Mouse (Mus musculus) CH12.LX (cell line): Measurements from ENCODE around the gene Galnt6. TPM values are rescaled to one million over a fixed set of nuclear protein-coding genes. Genes with fewer than 3 reads are reported as not detected.
A peak's percentile ranks its signal among the peaks of the same experiment; 100 is the strongest.

Experiments used
- DNase-seq: peaks from one replicate; pipeline ENCODE4 v3.0.0-alpha.2; 2013; ENCODE audit errors: extremely low read depth
- H3K27ac ChIP-seq: 2 replicates; pipeline ENCODE4 v1.5.1; 2012; ENCODE audit warnings: low read depth, mild to moderate bottlenecking, control low read depth, moderate library complexity; ENCODE audit not compliant: insufficient read depth
- H3K27me3 ChIP-seq: replicated peaks from 2 replicates; pipeline ENCODE3; 2012; ENCODE audit warnings: inconsistent platforms
- H3K36me3 ChIP-seq, 2 experiments: replicated peaks in 1 of 2; 2 replicates each; pipeline versions ENCODE3 to v1.6.1; 2012; ENCODE audit warnings: inconsistent platforms in 1 of 2, low read length in 1 of 2, mild to moderate bottlenecking in 1 of 2, mixed read lengths in 1 of 2, moderate library complexity in 1 of 2; ENCODE audit not compliant: control insufficient read depth in 1 of 2, insufficient read depth in 1 of 2
- H3K4me1 ChIP-seq, 2 experiments: 2 replicates each; pipeline ENCODE4 v1.6.1; 2012; ENCODE audit warnings: inconsistent platforms in 1 of 2, moderate library complexity in 1 of 2; ENCODE audit not compliant: insufficient read depth in 2 of 2, control insufficient read depth in 1 of 2
- H3K4me2 ChIP-seq: 2 replicates; pipeline ENCODE4 v1.6.1; 2012; ENCODE audit warnings: low read depth, mild to moderate bottlenecking, control low read depth; ENCODE audit not compliant: poor library complexity, insufficient read depth, severe bottlenecking
- H3K4me3 ChIP-seq, 3 experiments: fragments of 150-350 bp in 1 of 3; sonication (generic) in 1 of 3; replicated peaks in 1 of 3; 2 replicates each; pipeline versions ENCODE3 to v1.5.1; 2011 to 2012; ENCODE audit warnings: low read depth in 2 of 3, low read length in 2 of 3, mild to moderate bottlenecking in 2 of 3, moderate library complexity in 2 of 3, control low read depth in 1 of 3, improper control_type of control experiment in 1 of 3, inconsistent platforms in 1 of 3, mixed read lengths in 1 of 3; ENCODE audit not compliant: poor library complexity in 1 of 3
- H3K79me2 ChIP-seq: replicated peaks from 2 replicates; pipeline ENCODE4 v1.6.1; 2012; ENCODE audit warnings: mild to moderate bottlenecking, moderate library complexity; ENCODE audit not compliant: control insufficient read depth, poor library complexity, insufficient read depth, severe bottlenecking; ENCODE audit errors: extremely low read depth
- H3K9ac ChIP-seq: 2 replicates; pipeline ENCODE4 v1.6.1; 2012; ENCODE audit warnings: low read depth, mild to moderate bottlenecking, control low read depth, moderate library complexity; ENCODE audit not compliant: insufficient read depth
- H3K9me3 ChIP-seq: replicated peaks from 2 replicates; pipeline ENCODE3; 2012; ENCODE audit warnings: low read length, inconsistent platforms, mixed read lengths
- CHD2 ChIP-seq: IDR thresholded peaks from 2 replicates; pipeline ENCODE4 v1.6.1; 2011; ENCODE audit warnings: low read length, improper control_type of control experiment
- CTCF ChIP-seq, 2 experiments: IDR thresholded peaks in 1 of 2; conservative IDR thresholded peaks in 1 of 2; 2 replicates each; pipeline ENCODE4 v1.5.1; 2011 to 2012; ENCODE audit warnings: low read depth in 2 of 2, low read length in 2 of 2, improper control_type of control experiment in 1 of 2, inconsistent platforms in 1 of 2, mild to moderate bottlenecking in 1 of 2, moderate library complexity in 1 of 2
- E2F4 ChIP-seq: IDR thresholded peaks from 2 replicates; pipeline ENCODE4 v1.6.1; 2011; ENCODE audit warnings: low read depth, low read length, improper control_type of control experiment; ENCODE audit not compliant: insufficient replicate concordance
- EP300 ChIP-seq: IDR thresholded peaks from 2 replicates; pipeline ENCODE4 v1.6.1; 2011; ENCODE audit warnings: low read length, improper control_type of control experiment
- ETS1 ChIP-seq: conservative IDR thresholded peaks from 2 replicates; pipeline ENCODE4 v1.6.1; 2012; ENCODE audit warnings: low read depth, mild to moderate bottlenecking, inconsistent platforms, low read length, improper control_type of control experiment, moderate library complexity
- HCFC1 ChIP-seq: IDR thresholded peaks from 2 replicates; pipeline ENCODE4 v1.6.1; 2012; ENCODE audit warnings: low read depth, mild to moderate bottlenecking, inconsistent platforms, low read length, improper control_type of control experiment
- JUND ChIP-seq: conservative IDR thresholded peaks from 2 replicates; pipeline ENCODE4 v1.6.1; 2011; ENCODE audit warnings: low read depth, low read length, improper control_type of control experiment
- MAFK ChIP-seq: IDR thresholded peaks from 2 replicates; pipeline ENCODE4 v1.6.1; 2011; ENCODE audit warnings: low read length, improper control_type of control experiment; ENCODE audit not compliant: insufficient replicate concordance
- MAZ ChIP-seq: IDR thresholded peaks from 2 replicates; pipeline ENCODE4 v1.6.1; 2012; ENCODE audit warnings: low read depth, mild to moderate bottlenecking, inconsistent platforms, low read length, improper control_type of control experiment, moderate library complexity
- MEF2A ChIP-seq: IDR thresholded peaks from 2 replicates; pipeline ENCODE4 v1.6.1; 2014; ENCODE audit warnings: low read depth, mild to moderate bottlenecking, inconsistent platforms, low read length, improper control_type of control experiment, borderline replicate concordance
- MXI1 ChIP-seq: IDR thresholded peaks from 2 replicates; pipeline ENCODE4 v1.6.1; 2011; ENCODE audit warnings: mild to moderate bottlenecking, low read depth, low read length, improper control_type of control experiment
- MYC ChIP-seq: IDR thresholded peaks from 2 replicates; pipeline ENCODE4 v1.6.1; 2011; ENCODE audit warnings: low read depth, mild to moderate bottlenecking, improper control_type of control experiment, low read length
- NELFE ChIP-seq: IDR thresholded peaks from 2 replicates; pipeline ENCODE4 v1.6.1; 2011; ENCODE audit warnings: low read depth, low read length, improper control_type of control experiment
- NRF1 ChIP-seq: IDR thresholded peaks from 2 replicates; pipeline ENCODE4 v1.6.1; 2014; ENCODE audit warnings: low read depth, mild to moderate bottlenecking, inconsistent platforms, low read length, improper control_type of control experiment, moderate library complexity
- POLR2A ChIP-seq: IDR thresholded peaks from 2 replicates; pipeline ENCODE4 v1.6.1; 2011; ENCODE audit warnings: low read depth, mild to moderate bottlenecking, improper control_type of control experiment, low read length
- POLR2AphosphoS2 ChIP-seq: IDR thresholded peaks from 2 replicates; pipeline ENCODE4 v1.6.1; 2011; ENCODE audit warnings: low read depth, low read length, improper control_type of control experiment
- RAD21 ChIP-seq: IDR thresholded peaks from 2 replicates; pipeline ENCODE4 v1.6.1; 2011; ENCODE audit warnings: low read depth, mild to moderate bottlenecking, low read length, improper control_type of control experiment, moderate library complexity
- RCOR1 ChIP-seq: conservative IDR thresholded peaks from 2 replicates; pipeline ENCODE4 v1.6.1; 2012; ENCODE audit warnings: low read depth, mild to moderate bottlenecking, inconsistent platforms, low read length, improper control_type of control experiment
- SIN3A ChIP-seq: IDR thresholded peaks from 2 replicates; pipeline ENCODE4 v1.6.1; 2012; ENCODE audit warnings: low read length, improper control_type of control experiment, inconsistent platforms
- SMC3 ChIP-seq: IDR thresholded peaks from 2 replicates; pipeline ENCODE4 v1.6.1; 2011; ENCODE audit warnings: low read depth, low read length, improper control_type of control experiment
- TCF12 ChIP-seq: IDR thresholded peaks from 2 replicates; pipeline ENCODE4 v1.6.1; 2014; ENCODE audit warnings: low read depth, mild to moderate bottlenecking, inconsistent platforms, low read length, improper control_type of control experiment
- USF1 ChIP-seq: IDR thresholded peaks from 2 replicates; pipeline ENCODE4 v1.6.1; 2014; ENCODE audit warnings: low read depth, mild to moderate bottlenecking, inconsistent platforms, low read length, improper control_type of control experiment
- USF2 ChIP-seq: conservative IDR thresholded peaks from 2 replicates; pipeline ENCODE4 v1.6.1; 2011; ENCODE audit warnings: low read depth, low read length, improper control_type of control experiment
- ZC3H11A ChIP-seq: IDR thresholded peaks from 2 replicates; pipeline ENCODE4 v1.6.1; 2012; ENCODE audit warnings: low read depth, mild to moderate bottlenecking, inconsistent platforms, low read length, improper control_type of control experiment
- ZKSCAN1 ChIP-seq: IDR thresholded peaks from 2 replicates; pipeline ENCODE4 v1.6.1; 2012; ENCODE audit warnings: low read depth, inconsistent platforms, low read length, improper control_type of control experiment, borderline replicate concordance
- ZNF384 ChIP-seq: IDR thresholded peaks from 2 replicates; pipeline ENCODE4 v1.6.1; 2012; ENCODE audit warnings: low read depth, low read length, improper control_type of control experiment, inconsistent platforms
- dilution Hi-C: fragments of 300-500 bp; cut with MboI; formaldehyde crosslinking; loops from 2 replicates; pipeline ENCODE4 v1.14.3; 2020; ENCODE audit warnings: low sequenced_read_pairs; ENCODE audit not compliant: extremely low pct_unique_long_range_greater_than_20kb, extremely low pct_ligation_motif_present
- in situ Hi-C: fragments of 300-500 bp; cut with MboI; formaldehyde crosslinking; loops from 3 replicates; pipeline ENCODE4 v1.14.3; 2019; ENCODE audit warnings: low sequenced_read_pairs, low pct_ligation_motif_present, low pct_unique_long_range_greater_than_20kb, mixed read lengths
- polyA plus RNA-seq: library from polyadenylated mRNA; unstranded; fragments of >175 nt; gene quantifications from 2 replicates; pipeline ENCODE4 v1.2.1, GENCODE M21; 2012; ENCODE audit warnings: low read depth; ENCODE audit not compliant: insufficient read length
- total RNA-seq, 2 experiments: library from RNA; depleted of rRNA; stranded (reverse); fragments of 300-350 nt in 1 of 2; fragments of >200 nt in 1 of 2; gene quantifications; 2 replicates each; pipeline ENCODE4 v1.2.3; 2012 to 2014

Gene Galnt6
- total and polyA plus RNA-seq, 3 experiments, result 0.58 to 5.0 (median 2.0) TPM

GRCm38 (mm10) chr15:100718572-100718971 is 10.6 kb downstream of the Galnt6 start:
- H3K4me2 ChIP-seq, result no peak overlapping the region
- TF ChIP-seq SIN3A (no peak), HCFC1 (no peak), CHD2 (no peak), CTCF (conservative IDR thresholded peaks at IDR 0.05 in 1 of 2, IDR thresholded peaks at IDR 0.05 in 1 of 2; ENCODE audit: low read depth in 2 of 2, low read length in 2 of 2) (peak in 1 of 2 experiments; percentile 52; a peak in 2 of 4 replicates), ETS1 (no peak), E2F4 (no peak), MAZ (no peak), POLR2AphosphoS2 (no peak), MEF2A (no peak), ZC3H11A (no peak), EP300 (no peak), NRF1 (no peak), SMC3 (peak; percentile 38), MAFK (no peak), POLR2A (no peak), ZNF384 (no peak), USF1 (no peak), MXI1 (no peak), RAD21 (peak; percentile 43), MYC (no peak), RCOR1 (no peak)
- no peaks in the 10 kb centered on the region for H3K36me3 ChIP-seq
- peaks cover 0 to 21% of the 10 kb centered on the region in 2 experiments; a peak in 2 of 4 replicates for H3K4me1 ChIP-seq
- in situ Hi-C loops (no loop called here), dilution Hi-C loops (no loop called here)
- no peak for DNase-seq
- H3K79me2 ChIP-seq, result no peaks in the 10 kb centered on the region
- H3K4me3 ChIP-seq, result no peak overlapping the region
- peaks cover 5% of the 10 kb centered on the region for H3K9me3 ChIP-seq
- H3K27ac ChIP-seq, result no peak overlapping the region
- H3K9ac ChIP-seq, result no peak overlapping the region
- H3K27me3 ChIP-seq, result no peaks in the 10 kb centered on the region

GRCm38 (mm10) chr15:100717933-100718332 is 11.2 kb downstream of the Galnt6 start:
- no peaks in the 10 kb centered on the region for H3K27me3 ChIP-seq
- TF ChIP-seq JUND (no peak), USF2 (no peak), NELFE (no peak), TCF12 (no peak), SIN3A (no peak), ZKSCAN1 (no peak), HCFC1 (no peak), ZC3H11A (no peak)
- no peak overlapping the region for H3K27ac ChIP-seq
- H3K79me2 ChIP-seq, result no peaks in the 10 kb centered on the region
- in situ Hi-C loops (no loop called here), dilution Hi-C loops (no loop called here)
- H3K4me2 ChIP-seq, result no peak overlapping the region
- H3K9me3 ChIP-seq, result peaks cover 5% of the 10 kb centered on the region
- no peak for DNase-seq
- no peak overlapping the region for H3K9ac ChIP-seq
- no peak overlapping the region for H3K4me3 ChIP-seq
- H3K4me1 ChIP-seq, result peaks cover 0 to 21% of the 10 kb centered on the region in 2 experiments; a peak in 2 of 4 replicates
- no peaks in the 10 kb centered on the region for H3K36me3 ChIP-seq
